Mouse (Mus musculus) liver, embryonic 14.5 days (tissue): ENCODE data around the gene Fbxo31. TPM values are rescaled to one million over a fixed set of nuclear protein-coding genes. Genes with fewer than 3 reads are reported as not detected.

Source experiments
- ATAC-seq: fragments of 200-750 bp; cut with Nextera tagmentation; 2 replicates; pipeline ENCODE4 v1.8.0; 2017; ENCODE audit warnings: moderate number of reproducible peaks, mild to moderate bottlenecking, moderate library complexity; ENCODE audit not compliant: insufficient read depth
- DNase-seq, 3 experiments: peaks; one replicate each; pipeline ENCODE4 v3.0.0-alpha.2; 2012 to 2013; ENCODE audit warnings: low read depth in 3 of 3, low spot score in 3 of 3
- H3K27ac ChIP-seq: fragments of 300-500 bp; sonication (generic); 2 replicates; pipeline ENCODE4 v1.5.1; 2014; ENCODE audit warnings: moderate library complexity, mild to moderate bottlenecking, control low read depth, inconsistent platforms
- H3K27me3 ChIP-seq: fragments of 300-500 bp; sonication (generic); 2 replicates; pipeline ENCODE4 v1.6.1; 2014; ENCODE audit warnings: mild to moderate bottlenecking, low read length, moderate library complexity; ENCODE audit not compliant: control insufficient read depth, insufficient read depth
- H3K36me3 ChIP-seq: fragments of 300-500 bp; sonication (generic); replicated peaks from 2 replicates; pipeline ENCODE4 v1.6.1; 2014; ENCODE audit warnings: low read depth; ENCODE audit not compliant: control insufficient read depth, insufficient read depth
- H3K4me1 ChIP-seq, 2 experiments: fragments of 200-500 bp in 1 of 2; fragments of 300-500 bp in 1 of 2; sonication (generic) in 1 of 2; replicated peaks; 2 replicates each; pipeline ENCODE4 v1.6.1; 2012 to 2014; ENCODE audit warnings: antibody characterized with exemption in 1 of 2, inconsistent platforms in 1 of 2, low read length in 1 of 2; ENCODE audit not compliant: control insufficient read depth in 2 of 2, insufficient read depth in 2 of 2
- H3K4me2 ChIP-seq: fragments of 300-500 bp; sonication (generic); 2 replicates; pipeline ENCODE4 v1.6.1; 2014; ENCODE audit warnings: low read depth, mild to moderate bottlenecking, control low read depth, moderate library complexity
- H3K4me3 ChIP-seq, 2 experiments: fragments of 200-500 bp in 1 of 2; fragments of 300-500 bp in 1 of 2; sonication (generic) in 1 of 2; 2 replicates each; pipeline ENCODE4 v1.5.1; 2012 to 2014; ENCODE audit warnings: low read depth in 2 of 2, low read length in 2 of 2, mild to moderate bottlenecking in 2 of 2, control low read depth in 1 of 2, inconsistent platforms in 1 of 2, moderate library complexity in 1 of 2; ENCODE audit not compliant: insufficient read depth in 1 of 2
- H3K9ac ChIP-seq: fragments of 300-500 bp; sonication (generic); replicated peaks from 2 replicates; pipeline ENCODE4 v1.6.1; 2014; ENCODE audit warnings: mild to moderate bottlenecking, control low read depth, moderate library complexity
- H3K9me3 ChIP-seq: fragments of 300-500 bp; sonication (generic); 2 replicates; pipeline ENCODE4 v1.6.1; 2016; ENCODE audit warnings: low read length, mixed read lengths; ENCODE audit not compliant: control insufficient read depth
- CTCF ChIP-seq: IDR thresholded peaks from 2 replicates; pipeline ENCODE4 v1.5.1; 2016; ENCODE audit warnings: antibody characterized with exemption, low read depth, control low read depth
- EP300 ChIP-seq: IDR thresholded peaks from 2 replicates; pipeline ENCODE4 v1.6.1; 2016; ENCODE audit warnings: antibody characterized with exemption, low read depth
- WGBS: fragments of 180-500 bp; shearing (Covaris S2); extraction: QIAGEN DNeasy Blood & Tissue Kit; methylation state at CpG from one replicate; pipeline ENCODE4 v1.1.7; 2014; ENCODE audit not compliant: insufficient replicate concordance; 5-methylcytosine and 5-hydroxymethylcytosine counted together
- polyA plus RNA-seq, 2 experiments: library from polyadenylated mRNA; depleted of rRNA in 1 of 2; stranded (reverse) in 1 of 2; unstranded in 1 of 2; fragments of >200 nt; fragmentation: Nextera tagmentation in 1 of 2; extraction: Ambion mirVana in 1 of 2; gene quantifications; 2 replicates each; pipeline versions ENCODE4 v1.2.1 to v1.2.3; 2012 to 2014

Gene Fbxo31
- polyA plus RNA-seq, 2 experiments = 5.8 to 6.6 TPM

DNA sequence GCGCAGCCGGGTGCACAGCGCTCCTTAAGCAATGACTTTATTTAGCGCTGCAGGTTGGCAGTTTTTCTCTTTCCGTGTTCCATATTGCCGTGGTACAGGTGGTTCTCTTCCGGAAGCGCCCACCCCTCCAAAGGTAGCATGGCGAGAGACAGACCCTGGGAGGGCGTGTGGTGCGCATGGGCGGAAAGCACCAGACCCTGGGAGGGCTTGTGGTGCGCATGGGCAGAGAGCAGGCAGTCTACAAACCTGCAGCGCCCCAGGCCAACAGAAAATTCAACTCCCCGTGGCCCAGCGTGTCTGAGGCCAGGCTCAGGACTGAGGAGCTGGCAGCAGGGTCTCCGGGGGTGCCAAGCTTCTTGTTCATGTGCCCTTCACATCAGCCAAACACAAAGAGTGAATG is 7.8 kb downstream of the Fbxo31 start:
- Histone ChIP-seq H3K4me3 (peak overlapping the region in 1 of 2 experiments; percentile 9; a peak in 1 of 4 replicates), H3K9ac (no peak overlapping the region), H3K4me1 (peaks cover 0 to 6% of the 10 kb centered on the region in 2 experiments; a peak in 2 of 4 replicates), H3K36me3 (no peaks in the 10 kb centered on the region), H3K9me3 (no peaks in the 10 kb centered on the region), H3K27ac (no peak overlapping the region), H3K4me2 (peak overlapping the region; percentile 30), H3K27me3 (no peaks in the 10 kb centered on the region)
- ATAC-seq (no peak), DNase-seq (no peak)
- 64% methylated on average over 17 of the region's 17 CpGs for WGBS
- TF ChIP-seq EP300 (no peak), CTCF (no peak)

DNA sequence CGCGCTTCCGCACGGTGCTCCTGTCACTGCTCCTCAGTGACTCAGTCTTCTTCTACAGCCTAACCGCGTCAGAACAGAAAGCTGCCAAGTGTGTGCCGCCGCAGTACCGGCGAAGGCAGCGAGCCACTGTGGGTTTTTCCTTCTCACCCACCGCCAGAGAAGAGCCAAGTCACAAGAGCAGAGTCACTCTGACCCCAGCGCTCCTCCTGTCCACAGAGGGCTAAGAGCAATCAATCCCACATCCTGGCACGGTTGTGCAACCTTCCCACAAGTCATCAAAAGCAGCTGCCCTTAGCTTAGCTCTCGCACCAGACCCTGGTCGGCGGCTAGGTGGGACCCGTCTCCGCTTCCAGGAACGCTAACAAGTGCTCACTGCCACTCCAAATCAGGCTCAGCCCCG is 8.3 kb downstream of the Fbxo31 start:
- Histone ChIP-seq H3K27ac (no peak overlapping the region), H3K4me1 (peaks cover 0 to 6% of the 10 kb centered on the region in 2 experiments; a peak in 2 of 4 replicates), H3K9me3 (no peaks in the 10 kb centered on the region), H3K36me3 (no peaks in the 10 kb centered on the region), H3K9ac (no peak overlapping the region), H3K4me3 (peak overlapping the region in 1 of 2 experiments; percentile 9; a peak in 1 of 4 replicates), H3K27me3 (no peaks in the 10 kb centered on the region), H3K4me2 (peak overlapping the region; percentile 30)
- DNase-seq = no peak
- TF ChIP-seq EP300 (no peak), CTCF (no peak)
- WGBS = 40% methylated on average over 21 of the region's 21 CpGs
- peak; percentile 19; the same call in 1 of the 2 replicates for ATAC-seq

- DNase-seq = no peak
- no peak overlapping the region for H3K27ac ChIP-seq
- no peaks in the 10 kb centered on the region for H3K36me3 ChIP-seq
- no peak overlapping the region for H3K4me3 ChIP-seq
- 68% methylated on average over 6 of the region's 6 CpGs for WGBS
- no peak for TF ChIP-seq CTCF
- no peak for TF ChIP-seq EP300
- no peaks in the 10 kb centered on the region for H3K27me3 ChIP-seq
- ATAC-seq = no peak
- no peak overlapping the region for H3K9ac ChIP-seq
- peaks cover 0 to 3% of the 10 kb centered on the region in 2 experiments; a peak in 2 of 4 replicates for H3K4me1 ChIP-seq
- no peak overlapping the region for H3K4me2 ChIP-seq
- H3K9me3 ChIP-seq = no peaks in the 10 kb centered on the region
These were observed 10.3 kb downstream of the Fbxo31 start for GRCm38 (mm10) chr8:121568321-121568720.

DNA sequence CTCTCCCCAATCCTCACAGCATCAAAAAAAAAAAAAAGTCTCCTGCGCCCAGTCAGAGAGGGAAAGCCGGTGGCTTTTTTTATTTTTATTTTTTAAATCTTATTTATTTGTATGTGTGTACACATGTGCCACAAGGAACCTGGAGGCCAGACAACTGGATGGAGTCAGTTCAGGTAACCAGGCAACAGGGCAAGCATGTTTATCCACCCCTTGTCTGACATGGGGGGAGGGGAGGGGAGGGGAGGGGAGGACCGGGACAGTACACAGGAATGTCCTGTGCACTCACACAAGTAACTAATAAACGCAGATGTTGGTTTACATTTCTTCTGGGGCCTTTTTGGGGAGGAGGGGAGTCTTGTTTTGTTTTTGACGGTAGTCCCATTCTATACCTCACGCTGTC is 14.9 kb downstream of the Fbxo31 start:
- no peak for ATAC-seq
- Histone ChIP-seq H3K9me3 (no peaks in the 10 kb centered on the region), H3K9ac (no peak overlapping the region), H3K36me3 (no peaks in the 10 kb centered on the region), H3K27me3 (no peaks in the 10 kb centered on the region), H3K27ac (no peak overlapping the region), H3K4me3 (no peak overlapping the region), H3K4me2 (no peak overlapping the region), H3K4me1 (no peaks in the 10 kb centered on the region)
- TF ChIP-seq EP300 (no peak), CTCF (no peak)
- DNase-seq = no peak
- WGBS = 80% methylated on average over 6 of the region's 6 CpGs

DNA sequence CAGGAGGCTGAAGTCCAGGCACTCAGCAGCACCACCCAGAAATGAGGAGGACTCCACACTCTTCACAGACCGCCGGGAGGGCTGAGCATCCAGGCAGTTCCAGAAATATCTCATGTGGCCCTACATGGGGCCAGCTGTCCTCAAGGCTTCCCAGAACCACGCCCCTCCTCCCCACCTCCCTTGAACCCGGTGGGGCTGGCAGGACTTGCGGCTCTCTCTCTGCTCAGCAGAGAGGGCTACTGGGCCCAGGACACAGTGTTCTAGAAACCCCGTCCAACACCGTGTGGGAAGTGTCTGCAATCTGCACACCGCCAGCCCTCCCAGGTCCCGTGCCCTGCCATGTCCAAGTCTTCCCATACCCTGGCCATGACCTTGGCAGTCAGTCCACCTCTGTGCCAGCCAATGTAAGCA is 15.7 kb downstream of the Fbxo31 start:
- Histone ChIP-seq H3K4me1 (no peaks in the 10 kb centered on the region), H3K27me3 (no peaks in the 10 kb centered on the region), H3K36me3 (no peaks in the 10 kb centered on the region), H3K9ac (no peak overlapping the region), H3K4me3 (no peak overlapping the region), H3K27ac (no peak overlapping the region), H3K9me3 (no peaks in the 10 kb centered on the region), H3K4me2 (no peak overlapping the region)
- TF ChIP-seq CTCF (no peak), EP300 (no peak)
- 72% methylated on average over 9 of the region's 9 CpGs for WGBS
- DNase-seq (no peak), ATAC-seq (no peak)
